In the genomic region with DNA sequence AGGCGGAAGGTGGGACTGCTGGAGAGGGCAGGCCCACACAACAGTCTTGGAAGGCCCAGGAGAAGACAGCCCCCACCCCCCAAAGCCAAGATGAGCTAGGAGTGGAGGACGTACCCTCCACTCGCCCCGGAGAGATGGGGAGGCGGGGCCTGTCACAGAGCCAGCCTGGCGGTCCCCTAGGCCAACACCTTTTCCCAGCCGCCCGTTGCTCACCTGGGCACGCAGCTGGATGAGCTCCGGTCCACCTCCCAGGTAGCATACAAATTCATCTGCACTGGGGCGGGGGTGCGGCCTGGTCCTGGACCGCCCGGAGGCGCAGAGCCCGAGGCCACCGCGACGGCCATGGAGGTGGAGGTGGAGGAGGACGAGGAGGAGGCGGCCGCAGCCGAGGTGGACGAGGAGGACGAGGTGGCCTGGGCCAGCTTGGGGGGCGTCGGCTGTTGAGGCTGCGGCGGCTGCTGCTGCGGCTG, we compare ENCODE assay signal across 7 mouse cellular contexts. TPM values are rescaled to one million over a fixed set of nuclear protein-coding genes. Genes with fewer than 3 reads are reported as not detected.
DNase-seq lines count a peak whose midpoint lies in the region; ATAC-seq lines count a peak whose summit lies in the region.

No protein-coding gene starts in this region.

- H3K27ac ChIP-seq in hindbrain, embryonic 15.5 days (replicated peaks), result peak overlapping the region; percentile 94
- peak overlapping the region; percentile 94 for H3K27ac ChIP-seq in limb, embryonic 12.5 days
- peak overlapping the region; percentile 91 for H3K27ac ChIP-seq in midbrain, embryonic 13.5 days
- H3K27ac ChIP-seq in stomach, embryonic 15.5 days, result peak overlapping the region; percentile 90

- ATAC-seq in frontal cortex, adult (ENCODE audit: low TSS enrichment), result peak; percentile 16; the same call in 1 of the 2 replicates
- peak; percentile 64 for ATAC-seq in hindbrain, embryonic 15.5 days (ENCODE audit: low FRiP score, low read depth)
- peak; percentile 69 for ATAC-seq in limb, embryonic 12.5 days (ENCODE audit: insufficient number of reproducible peaks, insufficient read depth, low FRiP score, low TSS enrichment, low read depth)
- ATAC-seq in midbrain, embryonic 13.5 days, result peak; percentile 73
- ATAC-seq in stomach, embryonic 15.5 days (ENCODE audit: insufficient read depth, low FRiP score, low read depth), result peak; percentile 29

- H3K4me3 ChIP-seq in hindbrain, embryonic 15.5 days, result peak overlapping the region; percentile 82
- H3K4me3 ChIP-seq in limb, embryonic 12.5 days (replicated peaks), result peak overlapping the region; percentile 94
- peak overlapping the region; percentile 95 for H3K4me3 ChIP-seq in midbrain, embryonic 13.5 days (replicated peaks)
- H3K4me3 ChIP-seq in stomach, embryonic 15.5 days (replicated peaks), result peak overlapping the region; percentile 92

- H3K27me3 ChIP-seq in hindbrain, embryonic 15.5 days, result no peaks in the 10 kb centered on the region
- H3K27me3 ChIP-seq in limb, embryonic 12.5 days, result no peaks in the 10 kb centered on the region
- H3K27me3 ChIP-seq in midbrain, embryonic 13.5 days, result no peaks in the 10 kb centered on the region
- no peaks in the 10 kb centered on the region for H3K27me3 ChIP-seq in stomach, embryonic 15.5 days (replicated peaks)

- no peaks in the 10 kb centered on the region for H3K9me3 ChIP-seq in hindbrain, embryonic 15.5 days
- no peaks in the 10 kb centered on the region for H3K9me3 ChIP-seq in limb, embryonic 12.5 days
- no peaks in the 10 kb centered on the region for H3K9me3 ChIP-seq in midbrain, embryonic 13.5 days
- H3K9me3 ChIP-seq in stomach, embryonic 15.5 days, result no peaks in the 10 kb centered on the region

- peak overlapping the region; percentile 91 for H3K9ac ChIP-seq in hindbrain, embryonic 15.5 days
- H3K9ac ChIP-seq in limb, embryonic 12.5 days (replicated peaks), result peak overlapping the region; percentile 92
- peak overlapping the region; percentile 96 for H3K9ac ChIP-seq in midbrain, embryonic 13.5 days (replicated peaks)
- peak overlapping the region; percentile 88 for H3K9ac ChIP-seq in stomach, embryonic 15.5 days

- H3K36me3 ChIP-seq in hindbrain, embryonic 15.5 days, result peaks cover 26% of the 10 kb centered on the region
- H3K36me3 ChIP-seq in limb, embryonic 12.5 days, result peaks cover 34% of the 10 kb centered on the region
- H3K36me3 ChIP-seq in midbrain, embryonic 13.5 days, result peaks cover 32% of the 10 kb centered on the region
- H3K36me3 ChIP-seq in stomach, embryonic 15.5 days, result peaks cover 21% of the 10 kb centered on the region

- peak; percentile 53 for DNase-seq in ZHBTc4 (ENCODE audit: low read depth, low spot score)
- DNase-seq in cerebellum, adult 9-11 months, result peak; percentile 67

- 0% methylated on average over 28 of the region's 30 CpGs for WGBS in hindbrain, embryonic 15.5 days
- under 1% methylated on average over 29 of the region's 30 CpGs for WGBS in limb, embryonic 12.5 days
- WGBS in midbrain, embryonic 13.5 days, result under 1% methylated on average over 29 of the region's 30 CpGs
- WGBS in stomach, embryonic 15.5 days, result 1% methylated on average over 30 of the region's 30 CpGs

- H3K4me1 ChIP-seq in hindbrain, embryonic 15.5 days (replicated peaks), result peaks cover 45% of the 10 kb centered on the region
- peaks cover 25% of the 10 kb centered on the region for H3K4me1 ChIP-seq in limb, embryonic 12.5 days (replicated peaks)
- H3K4me1 ChIP-seq in midbrain, embryonic 13.5 days (replicated peaks), result peaks cover 34% of the 10 kb centered on the region
- H3K4me1 ChIP-seq in stomach, embryonic 15.5 days, result peaks cover 11% of the 10 kb centered on the region; the same call in 1 of the 2 replicates

- H3K4me2 ChIP-seq in hindbrain, embryonic 15.5 days, result peak overlapping the region; percentile 73
- peak overlapping the region; percentile 80 for H3K4me2 ChIP-seq in limb, embryonic 12.5 days
- peak overlapping the region; percentile 94 for H3K4me2 ChIP-seq in midbrain, embryonic 13.5 days (replicated peaks)
- H3K4me2 ChIP-seq in stomach, embryonic 15.5 days, result peak overlapping the region; percentile 87

RNA-seq across cellular contexts. Expression of a gene that starts 0.6 kb away (rescaled TPM):
- 47.4 and 58.3 TPM in 2 replicates for polyA plus RNA-seq in hindbrain, embryonic 15.5 days (2015; fragmentation: Nextera tagmentation; extraction: Ambion mirVana)
- polyA plus RNA-seq in limb, embryonic 12.5 days (2016; fragmentation: Nextera tagmentation; extraction: Ambion mirVana), result 25.9 and 32.2 TPM in 2 replicates
- polyA plus RNA-seq in midbrain, embryonic 13.5 days (2015; fragmentation: Nextera tagmentation; extraction: Ambion mirVana), result 31.5 and 32.0 TPM in 2 replicates
- 18.0 and 20.6 TPM in 2 replicates for polyA plus RNA-seq in stomach, embryonic 15.5 days (2015; fragmentation: Nextera tagmentation; extraction: Ambion mirVana)

RNA-seq across cellular contexts. Expression of a gene that starts 22.9 kb away (rescaled TPM):
- polyA plus RNA-seq in hindbrain, embryonic 15.5 days (2015; fragmentation: Nextera tagmentation; extraction: Ambion mirVana), result 312 and 338 TPM in 2 replicates
- 380 and 389 TPM in 2 replicates for polyA plus RNA-seq in limb, embryonic 12.5 days (2016; fragmentation: Nextera tagmentation; extraction: Ambion mirVana)
- 399 and 419 TPM in 2 replicates for polyA plus RNA-seq in midbrain, embryonic 13.5 days (2015; fragmentation: Nextera tagmentation; extraction: Ambion mirVana)
- polyA plus RNA-seq in stomach, embryonic 15.5 days (2015; fragmentation: Nextera tagmentation; extraction: Ambion mirVana), result 278 and 308 TPM in 2 replicates

RNA-seq across cellular contexts. Expression of a gene that starts 25.8 kb away (rescaled TPM):
- polyA plus RNA-seq in hindbrain, embryonic 15.5 days (2015; fragmentation: Nextera tagmentation; extraction: Ambion mirVana), result 40.4 and 48.8 TPM in 2 replicates
- 6.1 and 6.7 TPM in 2 replicates for polyA plus RNA-seq in limb, embryonic 12.5 days (2016; fragmentation: Nextera tagmentation; extraction: Ambion mirVana)
- polyA plus RNA-seq in midbrain, embryonic 13.5 days (2015; fragmentation: Nextera tagmentation; extraction: Ambion mirVana), result 29.3 and 33.6 TPM in 2 replicates
- 2.2 and 2.9 TPM in 2 replicates for polyA plus RNA-seq in stomach, embryonic 15.5 days (2015; fragmentation: Nextera tagmentation; extraction: Ambion mirVana)

Comparison
In these comparisons a context has a peak if more than half of its experiments do, and no peak if none do; other contexts are left out.
1. Peak in every context shown above with its lines: DNase-seq, ATAC-seq, H3K4me3 ChIP-seq and H3K27ac ChIP-seq.
2. ATAC-seq: peak in every context shown above with its lines; median percentile 73 in midbrain, embryonic 13.5 days; 69 in limb, embryonic 12.5 days; 64 in hindbrain, embryonic 15.5 days; 29 in stomach, embryonic 15.5 days; 16 in frontal cortex, adult.